Mouse (Mus musculus): ENCODE data around the gene Flywch2.

Flywch2 gene

DNA sequence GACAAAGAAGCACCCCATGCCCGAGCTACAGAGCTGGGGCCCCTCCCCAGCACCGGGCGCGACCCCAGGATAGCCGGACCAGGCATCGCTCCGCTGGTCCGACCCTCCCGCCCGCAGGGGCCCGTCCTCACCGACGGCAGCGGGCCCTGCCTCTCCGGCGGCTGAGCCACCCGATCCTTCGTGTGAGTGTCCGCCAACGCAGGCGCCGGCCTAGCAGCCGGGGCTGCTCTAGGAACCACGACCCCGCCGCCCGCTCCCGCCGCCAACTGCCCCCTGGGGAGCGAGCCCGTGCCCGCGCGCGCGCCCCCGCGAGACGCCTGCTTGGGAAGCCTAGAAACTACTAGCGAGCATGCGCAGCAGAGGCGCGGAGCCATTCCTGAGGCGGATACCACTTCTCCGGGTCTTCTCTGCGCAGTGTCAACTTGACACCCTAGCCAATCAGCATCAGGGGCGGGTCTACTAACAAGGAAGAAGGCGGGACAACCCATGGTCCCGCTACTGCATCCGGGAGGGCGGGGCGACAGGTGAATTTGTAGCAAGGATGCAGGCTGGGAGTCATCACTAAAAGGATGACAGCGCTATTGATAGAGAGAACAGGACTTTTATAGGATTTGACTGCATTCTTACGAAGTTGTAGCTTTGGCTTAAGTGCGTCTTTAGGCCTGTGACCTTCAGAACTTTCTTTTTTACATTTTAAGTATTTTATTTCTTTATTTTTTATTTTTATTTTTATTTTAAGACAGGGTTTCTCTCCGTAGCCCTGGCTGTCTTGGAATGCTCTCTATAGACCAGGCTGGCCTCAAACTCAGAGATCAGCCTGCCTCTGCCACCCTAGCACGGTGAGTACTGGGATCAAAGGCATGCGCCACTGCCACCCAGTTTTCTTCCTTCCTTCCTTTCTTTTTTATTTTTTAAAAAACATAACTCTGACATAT, 14.3 kb downstream of the Flywch2 start, which contains the start of gene Flywch1:
Gene Flywch1 (minus strand): TSS at position 319 of the 935 bp plus-strand sequence.
- peaks cover 10% of the 10 kb centered on the region for H3K27me3 ChIP-seq (ENCODE audit: insufficient read depth, low read length)
- H3K4me3 ChIP-seq (replicated peaks; ENCODE audit: low read length): peak within 1 kb of the TSS; percentile 88
- no peaks in the 10 kb centered on the region for H3K9me3 ChIP-seq (ENCODE audit: low read length)
- TF ChIP-seq NANOG (IDR thresholded peaks at IDR 0.05; ENCODE audit: borderline replicate concordance, low read length) (no peak), CTCF (conservative IDR thresholded peaks at IDR 0.05; ENCODE audit: low read length) (no peak), POU5F1 (IDR thresholded peaks at IDR 0.05; ENCODE audit: borderline replicate concordance, low read length) (no peak)
- H3K36me3 ChIP-seq (ENCODE audit: insufficient read depth, low read length): 0 out of 2 replicates have a peak, but pooled peaks cover 5% of the 10 kb centered on the region
- H3K4me1 ChIP-seq (replicated peaks; ENCODE audit: low read depth, low read length): peaks cover 12% of the 10 kb centered on the region

DNA sequence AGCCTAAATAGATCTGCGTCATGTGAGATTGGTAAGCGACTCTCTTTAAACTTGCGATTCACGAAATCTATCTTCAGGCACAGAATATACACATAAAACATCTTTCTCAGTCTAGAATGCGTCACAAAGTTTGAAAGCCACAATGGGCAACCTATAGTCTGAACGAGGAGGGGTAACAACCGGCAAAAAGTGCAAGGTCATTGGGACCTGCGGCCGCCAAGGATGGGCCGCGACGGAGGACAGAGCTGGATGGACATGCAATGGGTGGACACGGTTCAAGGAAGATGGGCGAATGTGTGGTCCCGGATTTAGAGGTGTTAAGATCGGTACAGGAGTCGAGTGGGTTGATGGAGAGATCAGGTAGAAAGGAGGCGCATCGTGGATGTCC, 15.0 kb downstream of the Flywch2 start:
- Histone ChIP-seq H3K4me3 (replicated peaks; ENCODE audit: low read length) (peak overlapping the region; percentile 88), H3K27me3 (ENCODE audit: insufficient read depth, low read length) (peaks cover 10% of the 10 kb centered on the region), H3K36me3 (ENCODE audit: insufficient read depth, low read length) (0 out of 2 replicates have a peak, but pooled peaks cover 5% of the 10 kb centered on the region), H3K4me1 (replicated peaks; ENCODE audit: low read depth, low read length) (peaks cover 12% of the 10 kb centered on the region), H3K9me3 (ENCODE audit: low read length) (no peaks in the 10 kb centered on the region)
- TF ChIP-seq POU5F1 (IDR thresholded peaks at IDR 0.05; ENCODE audit: borderline replicate concordance, low read length) (no peak), NANOG (IDR thresholded peaks at IDR 0.05; ENCODE audit: borderline replicate concordance, low read length) (no peak), CTCF (conservative IDR thresholded peaks at IDR 0.05; ENCODE audit: low read length) (no peak)

DNA sequence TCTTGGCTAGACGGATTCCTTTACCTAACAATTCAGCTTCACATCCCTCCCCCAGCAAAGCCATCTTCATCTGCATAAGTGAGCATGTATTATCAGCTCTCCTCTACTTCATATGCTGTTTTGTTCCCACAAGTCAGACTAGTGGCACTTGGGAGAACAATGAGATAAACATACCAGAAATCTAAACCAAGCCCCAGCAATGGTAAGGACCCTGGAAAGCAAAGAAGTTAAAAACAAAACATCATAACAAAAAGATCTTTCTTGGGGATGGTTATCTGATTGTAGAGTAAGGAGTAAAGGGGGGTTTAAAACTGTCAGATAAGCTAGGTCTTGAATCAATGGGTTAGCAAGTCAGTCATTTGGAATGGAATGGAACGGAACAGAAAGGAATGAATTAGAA, 15.4 kb downstream of the Flywch2 start:
- Histone ChIP-seq H3K36me3 (ENCODE audit: insufficient read depth, low read length) (0 out of 2 replicates have a peak, but pooled peaks cover 5% of the 10 kb centered on the region), H3K27me3 (ENCODE audit: insufficient read depth, low read length) (peaks cover 10% of the 10 kb centered on the region), H3K4me3 (replicated peaks; ENCODE audit: low read length) (peak overlapping the region; percentile 88), H3K9me3 (ENCODE audit: low read length) (no peaks in the 10 kb centered on the region), H3K4me1 (replicated peaks; ENCODE audit: low read depth, low read length) (peaks cover 12% of the 10 kb centered on the region)
- TF ChIP-seq POU5F1 (IDR thresholded peaks at IDR 0.05; ENCODE audit: borderline replicate concordance, low read length) (no peak), NANOG (IDR thresholded peaks at IDR 0.05; ENCODE audit: borderline replicate concordance, low read length) (no peak)

DNA sequence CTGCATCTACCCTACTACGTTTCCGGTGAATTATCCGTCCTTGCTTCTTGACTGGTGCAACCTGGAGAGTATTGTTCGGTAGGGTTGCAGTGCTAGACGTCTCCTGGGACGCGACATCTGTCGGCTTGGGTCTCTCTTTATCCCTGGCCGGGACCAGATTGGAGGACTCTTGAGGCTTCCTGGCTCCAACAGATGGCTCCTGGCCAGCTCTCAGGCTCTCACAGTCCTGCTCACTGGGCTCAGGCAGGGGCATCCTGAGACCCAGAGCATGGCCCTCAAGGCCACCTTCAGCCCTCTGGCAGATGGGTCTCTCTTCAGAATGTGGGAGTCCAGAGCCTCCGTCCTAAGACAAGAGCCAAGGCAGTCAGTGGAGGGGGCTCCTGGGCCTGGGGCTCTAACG, 22.9 kb downstream of the Flywch2 start:
- TF ChIP-seq NANOG (IDR thresholded peaks at IDR 0.05; ENCODE audit: borderline replicate concordance, low read length): no peak
- TF ChIP-seq CTCF (conservative IDR thresholded peaks at IDR 0.05; ENCODE audit: low read length): no peak
- TF ChIP-seq POU5F1 (IDR thresholded peaks at IDR 0.05; ENCODE audit: borderline replicate concordance, low read length): no peak
- H3K4me1 ChIP-seq (replicated peaks; ENCODE audit: low read depth, low read length): peaks cover 52% of the 10 kb centered on the region
- H3K36me3 ChIP-seq (ENCODE audit: insufficient read depth, low read length): peaks cover 21% of the 10 kb centered on the region
- no peak overlapping the region for H3K4me3 ChIP-seq (replicated peaks; ENCODE audit: low read length)
- no peaks in the 10 kb centered on the region for H3K27me3 ChIP-seq (ENCODE audit: insufficient read depth, low read length)
- H3K9me3 ChIP-seq (ENCODE audit: low read length): no peaks in the 10 kb centered on the region

DNA sequence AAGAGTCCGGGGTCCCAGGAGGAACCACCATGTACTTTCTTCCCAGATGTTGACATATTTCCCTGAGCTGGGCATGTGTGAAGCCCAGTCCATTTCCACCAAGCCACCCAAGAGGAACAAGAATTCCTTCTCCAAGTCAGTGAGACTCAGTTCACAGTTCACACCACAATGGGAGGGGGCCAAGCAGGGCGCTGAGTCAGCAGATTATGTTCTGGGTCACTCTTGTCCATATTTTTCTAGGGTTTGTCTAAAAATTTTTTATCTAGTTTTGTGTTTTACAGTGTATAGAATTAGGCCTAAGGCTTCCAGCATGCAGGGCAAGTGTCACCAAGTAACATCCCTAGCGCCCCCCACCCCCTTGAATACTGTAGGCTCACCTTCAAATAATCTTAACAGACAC, 24.7 kb downstream of the Flywch2 start:
- peaks cover 31% of the 10 kb centered on the region for H3K36me3 ChIP-seq (ENCODE audit: insufficient read depth, low read length)
- H3K4me3 ChIP-seq (replicated peaks; ENCODE audit: low read length): no peak overlapping the region
- H3K4me1 ChIP-seq (replicated peaks; ENCODE audit: low read depth, low read length): peaks cover 70% of the 10 kb centered on the region
- TF ChIP-seq POU5F1 (IDR thresholded peaks at IDR 0.05; ENCODE audit: borderline replicate concordance, low read length) (no peak), CTCF (conservative IDR thresholded peaks at IDR 0.05; ENCODE audit: low read length) (no peak), NANOG (IDR thresholded peaks at IDR 0.05; ENCODE audit: borderline replicate concordance, low read length) (no peak)
- H3K27me3 ChIP-seq (ENCODE audit: insufficient read depth, low read length): no peaks in the 10 kb centered on the region
- no peaks in the 10 kb centered on the region for H3K9me3 ChIP-seq (ENCODE audit: low read length)

DNA sequence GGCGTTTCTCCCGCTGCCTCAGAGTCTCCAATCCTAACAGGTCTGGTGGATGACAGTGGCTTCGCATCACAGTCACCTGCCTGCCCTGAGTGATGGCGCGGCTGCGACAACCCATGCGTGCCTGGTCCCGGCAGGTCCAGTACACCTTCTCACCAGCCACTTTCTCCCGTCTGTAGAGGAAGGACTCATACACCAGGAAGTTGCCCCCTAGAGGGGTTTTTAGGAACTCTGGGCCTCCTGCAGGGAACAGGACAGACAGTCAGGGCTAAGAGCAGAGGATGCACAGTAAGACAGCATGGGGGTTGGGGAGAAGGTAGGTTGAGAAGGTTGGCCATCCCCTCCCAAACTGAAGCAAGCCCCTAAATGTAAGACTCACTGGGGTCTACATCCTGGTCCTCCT, 25.6 kb downstream of the Flywch2 start:
- peaks cover 75% of the 10 kb centered on the region for H3K4me1 ChIP-seq (replicated peaks; ENCODE audit: low read depth, low read length)
- TF ChIP-seq POU5F1 (IDR thresholded peaks at IDR 0.05; ENCODE audit: borderline replicate concordance, low read length) (no peak), CTCF (conservative IDR thresholded peaks at IDR 0.05; ENCODE audit: low read length) (peak; percentile 32), NANOG (IDR thresholded peaks at IDR 0.05; ENCODE audit: borderline replicate concordance, low read length) (no peak)
- no peaks in the 10 kb centered on the region for H3K9me3 ChIP-seq (ENCODE audit: low read length)
- H3K27me3 ChIP-seq (ENCODE audit: insufficient read depth, low read length): no peaks in the 10 kb centered on the region
- peaks cover 35% of the 10 kb centered on the region for H3K36me3 ChIP-seq (ENCODE audit: insufficient read depth, low read length)
- no peak overlapping the region for H3K4me3 ChIP-seq (replicated peaks; ENCODE audit: low read length)

DNA sequence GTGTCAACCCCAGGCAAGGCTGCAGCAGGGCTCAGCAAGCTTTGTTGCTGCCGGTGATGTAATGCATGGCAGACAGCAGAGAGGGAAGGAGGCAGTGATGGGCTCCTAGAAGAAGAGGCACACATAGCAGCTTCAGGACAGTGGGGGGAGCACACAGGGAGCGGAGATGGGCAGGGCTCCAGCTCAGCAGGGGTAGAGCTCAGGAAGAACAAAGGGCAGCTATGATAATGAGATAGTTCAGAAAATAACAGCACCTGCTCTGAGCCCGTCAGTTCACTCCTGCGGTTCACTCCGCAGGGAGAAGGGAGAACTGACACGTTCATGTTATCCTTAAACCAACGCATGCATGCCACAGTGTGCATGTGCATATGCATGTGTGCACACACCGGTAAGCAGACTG, 27.1 kb downstream of the Flywch2 start:
- Histone ChIP-seq H3K27me3 (ENCODE audit: insufficient read depth, low read length) (no peaks in the 10 kb centered on the region), H3K36me3 (ENCODE audit: insufficient read depth, low read length) (peaks cover 40% of the 10 kb centered on the region), H3K9me3 (ENCODE audit: low read length) (no peaks in the 10 kb centered on the region), H3K4me3 (replicated peaks; ENCODE audit: low read length) (peak overlapping the region; percentile 17; the same call in 1 of the 2 replicates), H3K4me1 (replicated peaks; ENCODE audit: low read depth, low read length) (peaks cover 73% of the 10 kb centered on the region)
- TF ChIP-seq CTCF (conservative IDR thresholded peaks at IDR 0.05; ENCODE audit: low read length) (no peak), POU5F1 (IDR thresholded peaks at IDR 0.05; ENCODE audit: borderline replicate concordance, low read length) (no peak), NANOG (IDR thresholded peaks at IDR 0.05; ENCODE audit: borderline replicate concordance, low read length) (no peak)

DNA sequence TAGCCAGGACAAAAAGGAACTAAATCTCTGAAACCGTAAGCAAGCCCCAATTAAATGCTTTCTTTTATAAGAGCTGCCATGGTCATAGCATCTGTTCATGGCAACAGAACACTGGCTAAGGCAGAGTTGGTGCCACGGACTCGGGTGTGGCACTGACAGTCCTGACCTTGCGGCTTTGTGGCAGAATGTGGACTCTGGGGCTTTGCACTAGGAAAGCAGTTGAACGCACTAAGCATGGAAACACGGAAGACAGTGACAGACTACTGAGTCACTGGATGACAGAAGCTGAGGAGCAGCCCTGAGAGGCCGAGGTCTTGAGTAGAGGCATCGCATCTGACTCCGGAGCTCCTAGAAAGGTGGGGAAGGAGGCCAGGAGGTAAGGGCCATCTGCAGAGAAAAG, 28.3 kb downstream of the Flywch2 start:
- Histone ChIP-seq H3K9me3 (ENCODE audit: low read length) (no peaks in the 10 kb centered on the region), H3K4me1 (replicated peaks; ENCODE audit: low read depth, low read length) (peaks cover 62% of the 10 kb centered on the region), H3K27me3 (ENCODE audit: insufficient read depth, low read length) (no peaks in the 10 kb centered on the region), H3K4me3 (replicated peaks; ENCODE audit: low read length) (no peak overlapping the region; the same call in 1 of the 2 replicates), H3K36me3 (ENCODE audit: insufficient read depth, low read length) (peaks cover 51% of the 10 kb centered on the region)
- TF ChIP-seq NANOG (IDR thresholded peaks at IDR 0.05; ENCODE audit: borderline replicate concordance, low read length) (no peak), CTCF (conservative IDR thresholded peaks at IDR 0.05; ENCODE audit: low read length) (no peak), POU5F1 (IDR thresholded peaks at IDR 0.05; ENCODE audit: borderline replicate concordance, low read length) (no peak)

Data from E14TG2a.4 (cell line).